Mouse (Mus musculus): ENCODE results near the gene Aagab. TPM values are rescaled to one million over a fixed set of nuclear protein-coding genes. Genes with fewer than 3 reads are reported as not detected.

Gene Aagab
- total and polyA plus RNA-seq, 3 experiments = 16.1 to 27.4 TPM; not detected in 1

- H3K9ac ChIP-seq (ENCODE audit: control insufficient read depth, low read depth, low read length, poor library complexity, severe bottlenecking) = no peak overlapping the region
- no peaks in the 10 kb centered on the region for H3K27me3 ChIP-seq (ENCODE audit: control insufficient read depth in 1 of 2, insufficient read depth in 2 of 2, low read length in 2 of 2)
- peaks cover 0 to 8% of the 10 kb centered on the region in 2 experiments; a peak in 1 of 4 replicates for H3K36me3 ChIP-seq (ENCODE audit: control insufficient read depth in 1 of 2, insufficient read depth in 2 of 2, low read length in 2 of 2)
- H3K4me3 ChIP-seq (ENCODE audit: control insufficient read depth in 1 of 2, insufficient read depth in 1 of 2, low read depth in 2 of 2, low read length in 2 of 2) = no peak overlapping the region
- H3K9me3 ChIP-seq (replicated peaks; ENCODE audit: insufficient read depth, low read length) = no peaks in the 10 kb centered on the region
- DNase-seq (ENCODE audit: low read depth, low spot score) = no peak
- peaks cover 0 to 5% of the 10 kb centered on the region in 2 experiments; a peak in 1 of 4 replicates for H3K4me1 ChIP-seq (ENCODE audit: control insufficient read depth in 1 of 2, insufficient read depth in 2 of 2, low read length in 2 of 2)
- H3K27ac ChIP-seq (ENCODE audit: control insufficient read depth, low read depth, low read length) = no peak overlapping the region
- TF ChIP-seq ZKSCAN1 (IDR thresholded peaks at IDR 0.05; ENCODE audit: low read depth, low read length) = no peak
- no peak for TF ChIP-seq JUND (IDR thresholded peaks at IDR 0.05; ENCODE audit: low read depth, low read length)
- no peak for TF ChIP-seq TBP (IDR thresholded peaks at IDR 0.05; ENCODE audit: low read depth, low read length)
- peak; percentile 2; the same call in 1 of the 2 replicates for TF ChIP-seq RAD21 (IDR thresholded peaks at IDR 0.05; ENCODE audit: low read depth, low read length)
- TF ChIP-seq MYB (IDR thresholded peaks at IDR 0.05; ENCODE audit: low read depth, low read length) = no peak
- TF ChIP-seq NRF1 (IDR thresholded peaks at IDR 0.05; ENCODE audit: insufficient read depth, low read depth, low read length, poor library complexity, severe bottlenecking) = no peak
- peak; percentile 31 to 34 (median 33); a peak in 5 of 6 replicates for TF ChIP-seq CTCF (IDR thresholded peaks at IDR 0.05 in 2 of 3, conservative IDR thresholded peaks at IDR 0.05 in 1 of 3; ENCODE audit: control insufficient read depth in 1 of 3, insufficient read depth in 1 of 3, low read depth in 2 of 3, low read length in 3 of 3, poor library complexity in 1 of 3, severe bottlenecking in 1 of 3)
- TF ChIP-seq BHLHE40 (IDR thresholded peaks at IDR 0.05; ENCODE audit: borderline replicate concordance, low read depth, low read length) = no peak
- TF ChIP-seq MYC (IDR thresholded peaks at IDR 0.05; ENCODE audit: low read depth, low read length) = no peak
- TF ChIP-seq HCFC1 (IDR thresholded peaks at IDR 0.05; ENCODE audit: low read depth, low read length) = no peak
- TF ChIP-seq ZMIZ1 (IDR thresholded peaks at IDR 0.05; ENCODE audit: low read depth, low read length) = no peak
- TF ChIP-seq GABPA (IDR thresholded peaks at IDR 0.05; ENCODE audit: low read depth, low read length) = no peak
- TF ChIP-seq EP300 (IDR thresholded peaks at IDR 0.05; ENCODE audit: low read depth in 1 of 2, low read length in 2 of 2) = no peak
- no peak for TF ChIP-seq ZC3H11A (IDR thresholded peaks at IDR 0.05; ENCODE audit: low read depth, low read length)
- TF ChIP-seq SMC3 (IDR thresholded peaks at IDR 0.05; ENCODE audit: low read depth, low read length) = no peak
- peaks cover 29% of the 10 kb centered on the region for H3K79me2 ChIP-seq (ENCODE audit: control insufficient read depth, insufficient read depth, low read length, poor library complexity)
These were observed 7.8 kb downstream of the Aagab start for GRCm38 (mm10) chr9:63610231-63610630.

DNA sequence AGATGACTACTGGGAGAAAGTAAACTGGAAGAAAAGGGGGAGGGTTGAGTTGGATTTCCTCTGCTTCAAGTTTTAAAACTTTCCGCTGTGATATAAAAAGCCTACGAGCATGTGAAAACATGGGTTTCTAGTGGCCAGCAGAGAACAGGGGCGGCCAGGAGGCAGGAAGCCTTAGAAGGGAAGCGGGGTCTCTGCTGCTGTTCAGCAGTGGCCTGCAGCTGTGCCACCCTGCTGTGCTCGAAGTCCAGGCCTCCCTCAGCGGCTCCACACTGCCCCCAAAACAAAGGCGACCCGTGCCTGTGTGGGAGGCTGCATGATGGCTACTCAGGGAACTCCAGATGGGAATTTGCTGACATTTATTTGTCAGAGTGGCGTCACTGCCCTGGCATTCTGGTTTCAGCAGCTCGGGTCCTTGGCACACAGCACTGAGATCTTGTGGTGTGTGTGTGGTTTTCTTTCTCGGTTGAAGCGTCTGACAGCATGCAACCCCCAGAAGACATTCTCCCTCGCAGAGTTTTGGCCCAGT, 8.4 kb downstream of the Aagab start:
- Histone ChIP-seq H3K9me3 (replicated peaks; ENCODE audit: insufficient read depth, low read length) (no peaks in the 10 kb centered on the region), H3K36me3 (ENCODE audit: control insufficient read depth in 1 of 2, insufficient read depth in 2 of 2, low read length in 2 of 2) (peaks cover 0 to 8% of the 10 kb centered on the region in 2 experiments; a peak in 1 of 4 replicates), H3K27ac (ENCODE audit: control insufficient read depth, low read depth, low read length) (no peak overlapping the region), H3K4me3 (ENCODE audit: control insufficient read depth in 1 of 2, insufficient read depth in 1 of 2, low read depth in 2 of 2, low read length in 2 of 2) (no peak overlapping the region), H3K79me2 (ENCODE audit: control insufficient read depth, insufficient read depth, low read length, poor library complexity) (peaks cover 29% of the 10 kb centered on the region; the same call in 1 of the 2 replicates), H3K27me3 (ENCODE audit: control insufficient read depth in 1 of 2, insufficient read depth in 2 of 2, low read length in 2 of 2) (no peaks in the 10 kb centered on the region), H3K4me1 (ENCODE audit: control insufficient read depth in 1 of 2, insufficient read depth in 2 of 2, low read length in 2 of 2) (peaks cover 0 to 5% of the 10 kb centered on the region in 2 experiments; a peak in 1 of 4 replicates), H3K9ac (ENCODE audit: control insufficient read depth, low read depth, low read length, poor library complexity, severe bottlenecking) (no peak overlapping the region)
- TF ChIP-seq E2F4 (IDR thresholded peaks at IDR 0.05; ENCODE audit: borderline replicate concordance, low read depth, low read length) (no peak), RAD21 (IDR thresholded peaks at IDR 0.05; ENCODE audit: low read depth, low read length) (no peak)
- no peak for DNase-seq (ENCODE audit: low read depth, low spot score)
